Mouse (Mus musculus) liver, adult 2 months (tissue): Measurements from ENCODE around the gene Il27ra. TPM values are rescaled to one million over a fixed set of nuclear protein-coding genes. Genes with fewer than 3 reads are reported as not detected.

Experiments
- DNase-seq: peaks from one replicate; pipeline ENCODE4 v3.0.0-alpha.2; 2011; ENCODE audit warnings: low read depth, low spot score; ENCODE audit errors: extremely low read depth
- H3K27ac ChIP-seq: fragments of 200-500 bp; replicated peaks from 2 replicates; pipeline ENCODE4 v1.5.1; 2012; ENCODE audit warnings: low read depth, mild to moderate bottlenecking, control low read depth, inconsistent platforms, low read length; ENCODE audit not compliant: insufficient read depth
- H3K27me3 ChIP-seq: fragments of 200-500 bp; 2 replicates; pipeline ENCODE4 v1.6.1; 2012; ENCODE audit warnings: mild to moderate bottlenecking, moderate library complexity, low read length, inconsistent platforms; ENCODE audit not compliant: control insufficient read depth, insufficient read depth
- H3K36me3 ChIP-seq: fragments of 200-500 bp; 2 replicates; pipeline ENCODE4 v1.6.1; 2012; ENCODE audit warnings: low read length, inconsistent platforms; ENCODE audit not compliant: control insufficient read depth, insufficient read depth
- H3K4me1 ChIP-seq: fragments of 200-500 bp; 2 replicates; pipeline ENCODE4 v1.6.1; 2011; ENCODE audit warnings: low read length; ENCODE audit not compliant: control insufficient read depth, insufficient read depth
- H3K4me3 ChIP-seq: fragments of 200-500 bp; 2 replicates; pipeline ENCODE4 v1.5.1; 2011; ENCODE audit warnings: low read depth, mild to moderate bottlenecking, control low read depth, low read length, moderate library complexity; ENCODE audit not compliant: insufficient read depth
- H3K79me2 ChIP-seq: fragments of 200-500 bp; 2 replicates; pipeline ENCODE4 v1.6.1; 2012; ENCODE audit warnings: inconsistent platforms, mild to moderate bottlenecking, low read length, moderate library complexity; ENCODE audit not compliant: control insufficient read depth, insufficient read depth
- H3K9ac ChIP-seq: fragments of 200-500 bp; 2 replicates; pipeline ENCODE4 v1.6.1; 2012; ENCODE audit warnings: low read depth, mild to moderate bottlenecking, control low read depth, inconsistent platforms, low read length
- CTCF ChIP-seq: fragments of 200-500 bp; IDR thresholded peaks from 2 replicates; pipeline ENCODE4 v1.5.1; 2011; ENCODE audit warnings: low read depth, low read length, control low read depth
- POLR2A ChIP-seq: fragments of 200-500 bp; IDR thresholded peaks from 2 replicates; pipeline ENCODE4 v1.6.1; 2011; ENCODE audit warnings: low read length, control low read depth; ENCODE audit not compliant: insufficient read depth; ENCODE audit errors: extremely low read depth
- WGBS: fragments of 180-500 bp; shearing (Covaris S2); methylation state at CpG from one replicate; pipeline ENCODE4 v1.1.7; 2018; 5-methylcytosine and 5-hydroxymethylcytosine counted together
- polyA plus RNA-seq: library from polyadenylated mRNA; depleted of rRNA; stranded (reverse); fragments of >200 nt; gene quantifications from 2 replicates; pipeline ENCODE4 v1.2.3, GENCODE M21; 2012; rRNA removed
- total RNA-seq: library from RNA; depleted of rRNA; stranded (reverse); fragments of >200 nt; gene quantifications from 2 replicates; pipeline ENCODE4 v1.2.3, GENCODE M21; 2014; rRNA removed

Il27ra gene
- total and polyA plus RNA-seq, 2 experiments: 1.5 to 2.1 TPM

- no peaks in the 10 kb centered on the region for H3K27me3 ChIP-seq
- WGBS: 30% methylated on average over 8 of the region's 8 CpGs
- DNase-seq: no peak
- H3K79me2 ChIP-seq: peaks cover 16% of the 10 kb centered on the region; the same call in 1 of the 2 replicates
- H3K36me3 ChIP-seq: peaks cover 13% of the 10 kb centered on the region; the same call in 1 of the 2 replicates
- TF ChIP-seq CTCF (peak; percentile 27; the same call in 1 of the 2 replicates), POLR2A (no peak)
- H3K27ac ChIP-seq: no peak overlapping the region
- peaks cover 10% of the 10 kb centered on the region for H3K4me1 ChIP-seq
- no peak overlapping the region for H3K9ac ChIP-seq
- no peak overlapping the region for H3K4me3 ChIP-seq
Observed at GRCm38 (mm10) chr8:83980845-83981244, 61.5 kb downstream of the Il27ra start.

Other genes starting within 250 kb of the Il27ra start
- 1.6 TPM in 2 replicates for gene Adgrl1, start 142.5 kb downstream of the Il27ra start, total RNA-seq
- 2.7 and 3.5 TPM in 2 replicates for gene Adgrl1, start 142.5 kb downstream of the Il27ra start, polyA plus RNA-seq
- gene Gm10644, start 87.4 kb downstream of the Il27ra start, total RNA-seq: 1.8 and 2.0 TPM in 2 replicates
- gene Gm10644, start 87.4 kb downstream of the Il27ra start, polyA plus RNA-seq: 4.0 and 4.3 TPM in 2 replicates
- gene Asf1b, start 87.1 kb downstream of the Il27ra start, total RNA-seq: 0.37 and 1.1 TPM in 2 replicates
- gene Asf1b, start 87.1 kb downstream of the Il27ra start, polyA plus RNA-seq: 0.86 and 1.4 TPM in 2 replicates
- gene Prkaca, start 69.6 kb downstream of the Il27ra start, total RNA-seq: 23.0 and 24.9 TPM in 2 replicates
- gene Prkaca, start 69.6 kb downstream of the Il27ra start, polyA plus RNA-seq: 47.8 and 56.5 TPM in 2 replicates
- gene Samd1, start 44.9 kb downstream of the Il27ra start, total RNA-seq: 4.0 and 7.2 TPM in 2 replicates
- 11.9 and 12.2 TPM in 2 replicates for gene Samd1, start 44.9 kb downstream of the Il27ra start, polyA plus RNA-seq
- 0.20 and 0.46 TPM in 2 replicates for gene 1700067K01Rik, start 41.1 kb downstream of the Il27ra start, total RNA-seq
- gene 1700067K01Rik, start 41.1 kb downstream of the Il27ra start, polyA plus RNA-seq: 0.11 and 0.26 TPM in 2 replicates
- gene 2210011C24Rik, start 30.4 kb downstream of the Il27ra start, total RNA-seq: 0.20 and 0.28 TPM in 2 replicates
- 0.21 and 0.34 TPM in 2 replicates for gene 2210011C24Rik, start 30.4 kb downstream of the Il27ra start, polyA plus RNA-seq
- gene Palm3, start 21.1 kb downstream of the Il27ra start, total RNA-seq: not detected in 2 replicates
- gene Palm3, start 21.1 kb downstream of the Il27ra start, polyA plus RNA-seq: not detected in 2 replicates
- not detected in 2 replicates for gene Rln3, start 2.4 kb upstream of the Il27ra start, total RNA-seq
- not detected in 2 replicates for gene Rln3, start 2.4 kb upstream of the Il27ra start, polyA plus RNA-seq
- 0.65 and 0.74 TPM in 2 replicates for gene Gm10643, start 22.5 kb upstream of the Il27ra start, total RNA-seq
- gene Gm10643, start 22.5 kb upstream of the Il27ra start, polyA plus RNA-seq: 0.10 TPM in 1 of 2 replicates, not detected in the other
- gene Rfx1, start 24.2 kb upstream of the Il27ra start, total RNA-seq: 1.8 and 2.6 TPM in 2 replicates
- 6.4 and 8.3 TPM in 2 replicates for gene Rfx1, start 24.2 kb upstream of the Il27ra start, polyA plus RNA-seq
- gene Dcaf15, start 62.2 kb upstream of the Il27ra start, total RNA-seq: 1.4 and 2.2 TPM in 2 replicates
- 9.2 and 9.9 TPM in 2 replicates for gene Dcaf15, start 62.2 kb upstream of the Il27ra start, polyA plus RNA-seq
- gene Podnl1, start 83.4 kb upstream of the Il27ra start, total RNA-seq: 0.13 TPM in 1 of 2 replicates, not detected in the other
- 0.51 and 0.86 TPM in 2 replicates for gene Podnl1, start 83.4 kb upstream of the Il27ra start, polyA plus RNA-seq
- 4.0 and 5.6 TPM in 2 replicates for gene Cc2d1a, start 105.3 kb upstream of the Il27ra start, total RNA-seq
- gene Cc2d1a, start 105.3 kb upstream of the Il27ra start, polyA plus RNA-seq: 10.4 and 10.6 TPM in 2 replicates
- gene 4930432K21Rik, start 105.4 kb upstream of the Il27ra start, total RNA-seq: not detected in 2 replicates
- 0.07 and 0.11 TPM in 2 replicates for gene 4930432K21Rik, start 105.4 kb upstream of the Il27ra start, polyA plus RNA-seq
- gene Nanos3, start 142.6 kb upstream of the Il27ra start, total RNA-seq: not detected in 2 replicates
- not detected in 2 replicates for gene Nanos3, start 142.6 kb upstream of the Il27ra start, polyA plus RNA-seq
- gene Zswim4, start 194.5 kb upstream of the Il27ra start, total RNA-seq: 2.8 and 3.7 TPM in 2 replicates
- gene Zswim4, start 194.5 kb upstream of the Il27ra start, polyA plus RNA-seq: 6.9 and 8.4 TPM in 2 replicates
- gene D8Ertd738e, start 207.1 kb upstream of the Il27ra start, total RNA-seq: 103 and 115 TPM in 2 replicates
- gene D8Ertd738e, start 207.1 kb upstream of the Il27ra start, polyA plus RNA-seq: 99.3 and 105 TPM in 2 replicates
- 17.1 and 25.8 TPM in 2 replicates for gene Mri1, start 214.7 kb upstream of the Il27ra start, total RNA-seq
- gene Mri1, start 214.7 kb upstream of the Il27ra start, polyA plus RNA-seq: 43.1 and 75.7 TPM in 2 replicates
- gene Ccdc130, start 227.8 kb upstream of the Il27ra start, total RNA-seq: 2.3 and 6.9 TPM in 2 replicates
- gene Ccdc130, start 227.8 kb upstream of the Il27ra start, polyA plus RNA-seq: 8.7 and 19.1 TPM in 2 replicates